Mouse (Mus musculus): ENCODE results near the gene Mybph.
A peak's percentile ranks its signal among the peaks of the same experiment; 100 is the strongest.

- TF ChIP-seq CTCF (IDR thresholded peaks at IDR 0.05; ENCODE audit: low read depth, low read length) (peak; percentile 85), POLR2A (IDR thresholded peaks at IDR 0.05; ENCODE audit: extremely low read depth, insufficient read depth, low read length) (no peak)
Observed at GRCm38 (mm10) chr1:134201751-134202420, 8.6 kb downstream of the Mybph start.
